Mouse (Mus musculus) C2C12 (cell line): ENCODE measurements around the gene Armh3.

Source experiments
- CEBPB ChIP-seq: IDR thresholded peaks from one replicate; pipeline ENCODE4 v1.6.1; 2011; ENCODE audit warnings: low read depth, mild to moderate bottlenecking, control low read depth, moderate library complexity
- CTCF ChIP-seq: IDR thresholded peaks from one replicate; pipeline ENCODE4 v1.5.1; 2011; ENCODE audit not compliant: control insufficient read depth, insufficient read depth, insufficient read length
- MAX ChIP-seq: IDR thresholded peaks from one replicate; pipeline ENCODE4 v1.6.1; 2011; ENCODE audit warnings: mild to moderate bottlenecking, control low read depth
- USF1 ChIP-seq: IDR thresholded peaks from one replicate; pipeline ENCODE4 v1.6.1; 2011; ENCODE audit warnings: low read depth, mild to moderate bottlenecking, control low read depth, moderate library complexity

DNA sequence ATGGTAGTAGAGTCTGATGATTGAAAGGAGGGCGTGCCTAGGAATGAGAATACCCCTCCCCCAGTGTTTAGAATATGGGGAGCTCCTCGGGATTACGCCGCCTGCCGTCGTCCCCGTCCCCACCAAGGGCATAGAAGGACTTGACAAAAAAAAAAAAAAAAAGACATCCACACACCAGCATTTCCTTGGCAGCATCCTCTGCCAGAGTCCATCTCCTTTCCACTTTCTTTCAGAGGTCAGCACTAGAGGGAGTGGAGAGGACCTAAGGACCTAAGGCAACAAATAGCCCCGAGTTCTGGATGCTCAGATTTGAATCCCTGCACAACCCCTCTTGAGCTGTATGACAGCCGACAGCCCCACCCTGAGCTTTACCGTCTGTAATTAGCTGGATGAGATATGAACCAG lies 48.3 kb upstream of the Armh3 start:
- no peak for TF ChIP-seq MAX
- TF ChIP-seq CTCF, result no peak
- no peak for TF ChIP-seq USF1
- no peak for TF ChIP-seq CEBPB
